Mouse (Mus musculus) heart, adult 2 months (tissue): ENCODE results near the gene 2210407C18Rik.

ENCODE experiments used
- CTCF ChIP-seq: fragments of 200-600 bp; IDR thresholded peaks from 2 replicates; pipeline ENCODE4 v1.8.1; 2022; ENCODE audit warnings: antibody characterized with exemption, mild to moderate bottlenecking, moderate library complexity
- EP300 ChIP-seq: fragments of 200-500 bp; IDR thresholded peaks from 2 replicates; pipeline ENCODE4 v1.6.1; 2011; ENCODE audit warnings: low read depth, low read length, control low read depth; ENCODE audit not compliant: insufficient read depth

DNA sequence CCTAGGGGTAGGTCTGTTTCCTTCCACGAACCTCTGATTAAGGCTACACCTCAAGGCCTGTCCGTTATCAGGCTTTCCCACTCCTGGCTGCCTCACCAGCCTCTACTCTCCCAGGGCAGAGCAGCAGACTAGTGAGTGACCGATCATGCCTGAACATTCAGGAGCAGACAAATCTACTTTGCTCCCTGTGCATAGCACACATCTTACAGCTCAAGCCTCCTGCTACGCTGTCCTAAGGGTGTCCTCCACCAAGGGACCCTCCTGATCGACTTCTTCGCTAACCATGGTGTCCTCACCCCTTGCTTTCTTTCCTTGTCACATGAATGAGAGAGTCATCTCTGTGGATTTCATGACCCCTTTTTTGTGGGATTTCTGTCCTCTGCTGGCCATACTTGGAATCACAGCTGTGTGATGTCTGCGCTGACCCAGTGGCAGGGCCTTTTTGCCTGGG is 28.0 kb downstream of the 2210407C18Rik start:
- TF ChIP-seq EP300 (no peak), CTCF (peak; percentile 89)
